Mouse (Mus musculus): ENCODE measurements around the gene Aldh3b2. TPM values are rescaled to one million over a fixed set of nuclear protein-coding genes. Genes with fewer than 3 reads are reported as not detected.
"Not testable (repeated sequence)": the region's sequence is repeated elsewhere in the genome, so short reads cannot be mapped to it uniquely, and the experiment has no call there.

The Aldh3b2 gene
- polyA plus RNA-seq, 1 experiment from 2014 or later = 5.8 TPM

DNA sequence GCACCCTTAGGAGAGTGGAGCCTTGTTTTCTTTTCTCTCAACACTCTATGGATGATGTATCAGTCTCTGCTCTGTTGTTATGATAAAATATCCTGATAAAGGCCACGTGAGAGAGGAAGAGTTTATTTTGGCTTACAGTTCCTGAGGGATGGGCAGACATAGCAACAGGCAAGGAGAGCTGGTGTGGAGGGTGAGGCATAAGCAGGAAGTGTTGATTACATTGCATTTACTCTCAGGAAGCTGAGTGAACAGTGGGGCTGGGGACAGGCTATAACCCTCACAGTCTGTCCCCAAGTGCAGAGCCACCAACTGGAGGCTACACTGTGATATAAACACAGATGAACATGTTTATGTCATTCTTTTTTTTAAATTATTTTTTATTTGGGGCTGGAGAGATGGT is 20.0 kb upstream of the Aldh3b2 start:
- Histone ChIP-seq H3K9me3 (replicated peaks; ENCODE audit: low read length) (no peaks in the 10 kb centered on the region), H3K9ac (ENCODE audit: low read depth, low read length) (no peak overlapping the region), H3K27me3 (ENCODE audit: insufficient read depth, low read length) (no peaks in the 10 kb centered on the region), H3K4me2 (ENCODE audit: low read length) (no peak overlapping the region), H3K4me1 (replicated peaks; ENCODE audit: insufficient read depth, low read length) (no peaks in the 10 kb centered on the region), H3K36me3 (ENCODE audit: insufficient read depth, low read length) (no peaks in the 10 kb centered on the region), H3K4me3 (replicated peaks; ENCODE audit: low read depth, low read length) (no peak overlapping the region), H3K27ac (no peak overlapping the region)
- ATAC-seq (replicated peaks; ENCODE audit: low FRiP score, low read depth) = no peak
- DNase-seq (ENCODE audit: low spot score) = no peak
- TF ChIP-seq CTCF (IDR thresholded peaks at IDR 0.05; ENCODE audit: low read depth) = no peak
- 41% methylated on average over 1 of the region's 1 CpGs for WGBS

DNA sequence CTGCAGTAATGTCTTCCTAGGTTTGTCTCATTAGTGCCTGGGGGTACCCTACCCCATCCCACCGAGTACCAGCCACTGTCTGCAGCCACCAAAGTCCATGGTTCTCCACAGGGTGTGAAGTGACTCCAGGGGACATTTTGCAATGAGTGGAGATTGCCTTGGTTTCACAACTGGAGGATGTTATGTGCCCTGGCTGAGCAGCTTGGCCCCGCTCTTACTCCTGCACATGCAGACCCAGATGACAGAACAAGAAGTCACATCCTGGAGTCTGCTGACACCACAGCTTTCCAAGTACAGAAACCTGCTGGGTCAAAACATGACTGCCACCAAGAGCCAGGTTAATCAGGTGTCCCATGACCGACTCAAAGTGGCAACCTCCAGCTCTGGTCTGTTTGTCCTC is 17.1 kb upstream of the Aldh3b2 start:
- no peak overlapping the region for H3K4me3 ChIP-seq (replicated peaks; ENCODE audit: low read depth, low read length)
- TF ChIP-seq CTCF (IDR thresholded peaks at IDR 0.05; ENCODE audit: low read depth) = no peak
- no peaks in the 10 kb centered on the region for H3K9me3 ChIP-seq (replicated peaks; ENCODE audit: low read length)
- no peak overlapping the region for H3K4me2 ChIP-seq (ENCODE audit: low read length)
- DNase-seq (ENCODE audit: low spot score) (no peak), ATAC-seq (replicated peaks; ENCODE audit: low FRiP score, low read depth) (no peak)
- H3K27ac ChIP-seq = no peak overlapping the region
- no peaks in the 10 kb centered on the region for H3K27me3 ChIP-seq (ENCODE audit: insufficient read depth, low read length)
- 64% methylated on average over 3 of the region's 3 CpGs for WGBS
- H3K9ac ChIP-seq (ENCODE audit: low read depth, low read length) = no peak overlapping the region
- no peaks in the 10 kb centered on the region for H3K36me3 ChIP-seq (ENCODE audit: insufficient read depth, low read length)
- H3K4me1 ChIP-seq (replicated peaks; ENCODE audit: insufficient read depth, low read length) = no peaks in the 10 kb centered on the region

- no peak overlapping the region for H3K27ac ChIP-seq
- no peaks in the 10 kb centered on the region for H3K36me3 ChIP-seq (ENCODE audit: insufficient read depth, low read length)
- ATAC-seq (replicated peaks; ENCODE audit: low FRiP score, low read depth) = no peak
- H3K4me2 ChIP-seq (ENCODE audit: low read length) = no peak overlapping the region
- H3K9ac ChIP-seq (ENCODE audit: low read depth, low read length) = no peak overlapping the region
- no peak overlapping the region for H3K4me3 ChIP-seq (replicated peaks; ENCODE audit: low read depth, low read length)
- WGBS = 41% methylated on average over 4 of the region's 4 CpGs
- no peaks in the 10 kb centered on the region for H3K27me3 ChIP-seq (ENCODE audit: insufficient read depth, low read length)
- no peaks in the 10 kb centered on the region for H3K9me3 ChIP-seq (replicated peaks; ENCODE audit: low read length)
- DNase-seq (ENCODE audit: low spot score) = no peak
- H3K4me1 ChIP-seq (replicated peaks; ENCODE audit: insufficient read depth, low read length) = no peaks in the 10 kb centered on the region
- no peak for TF ChIP-seq CTCF (IDR thresholded peaks at IDR 0.05; ENCODE audit: low read depth)
Measured at GRCm38 (mm10) chr19:3955804-3956203, 16.3 kb upstream of the Aldh3b2 start.

- H3K9ac ChIP-seq (ENCODE audit: low read depth, low read length) = not testable (repeated sequence)
- ATAC-seq (replicated peaks; ENCODE audit: low FRiP score, low read depth) = peak; percentile 37
Measured at GRCm38 (mm10) chr19:3957296-3958036, 14.7 kb upstream of the Aldh3b2 start.

GRCm38 (mm10) chr19:3958470-3958869 is 13.7 kb upstream of the Aldh3b2 start, which contains the start of gene Aldh3b3:
Gene Aldh3b3, plus strand, starts transcription at chr19:3958645.
- H3K36me3 ChIP-seq (ENCODE audit: insufficient read depth, low read length) = no peaks in the 10 kb centered on the region
- 69% methylated on average over 4 of the region's 4 CpGs for WGBS
- H3K27me3 ChIP-seq (ENCODE audit: insufficient read depth, low read length) = no peaks in the 10 kb centered on the region
- no peak for DNase-seq (ENCODE audit: low spot score)
- no peak within 1 kb of the TSS for H3K4me2 ChIP-seq (ENCODE audit: low read length)
- no peak within 1 kb of the TSS for H3K4me3 ChIP-seq (replicated peaks; ENCODE audit: low read depth, low read length)
- ATAC-seq (replicated peaks; ENCODE audit: low FRiP score, low read depth) = no peak
- no peaks in the 10 kb centered on the region for H3K9me3 ChIP-seq (replicated peaks; ENCODE audit: low read length)
- H3K27ac ChIP-seq = no peak within 1 kb of the TSS
- H3K4me1 ChIP-seq (replicated peaks; ENCODE audit: insufficient read depth, low read length) = no peaks in the 10 kb centered on the region
- H3K9ac ChIP-seq (ENCODE audit: low read depth, low read length) = no peak within 1 kb of the TSS
- TF ChIP-seq CTCF (IDR thresholded peaks at IDR 0.05; ENCODE audit: low read depth) = no peak

More at GRCm38 (mm10) chr19:3957296-3958036, 14.7 kb upstream of the Aldh3b2 start:
- not testable (repeated sequence) for H3K4me2 ChIP-seq (ENCODE audit: low read length); H3K4me3 ChIP-seq (replicated peaks; ENCODE audit: low read depth, low read length); H3K36me3 ChIP-seq (ENCODE audit: insufficient read depth, low read length); H3K27ac ChIP-seq; H3K9me3 ChIP-seq (replicated peaks; ENCODE audit: low read length); DNase-seq (ENCODE audit: low spot score); H3K27me3 ChIP-seq (ENCODE audit: insufficient read depth, low read length); H3K4me1 ChIP-seq (replicated peaks; ENCODE audit: insufficient read depth, low read length)
- 58% methylated on average over 5 of the region's 5 CpGs for WGBS

DNA sequence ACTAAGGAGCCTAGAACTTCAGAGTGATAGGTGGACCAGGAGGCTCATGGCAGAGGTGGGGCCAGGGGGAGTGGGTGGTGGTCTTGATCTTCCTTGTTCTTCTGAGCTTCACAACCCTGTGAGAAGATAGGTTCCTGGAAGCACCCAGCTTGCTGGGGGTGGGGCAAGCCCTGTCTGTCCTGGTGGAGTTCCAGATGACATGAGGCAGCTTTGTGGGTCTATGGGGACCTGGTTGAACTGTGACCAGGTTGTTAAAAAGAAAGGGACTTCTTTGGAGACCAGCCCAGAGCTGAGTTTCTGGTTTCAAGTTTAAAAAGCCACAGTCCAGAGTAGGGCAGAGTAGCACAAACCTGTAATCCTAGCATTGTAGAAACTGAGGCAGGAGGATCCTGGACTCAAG is 13.1 kb upstream of the Aldh3b2 start:
- Histone ChIP-seq H3K4me3 (replicated peaks; ENCODE audit: low read depth, low read length) (no peak overlapping the region), H3K27me3 (ENCODE audit: insufficient read depth, low read length) (no peaks in the 10 kb centered on the region), H3K36me3 (ENCODE audit: insufficient read depth, low read length) (no peaks in the 10 kb centered on the region), H3K9ac (ENCODE audit: low read depth, low read length) (no peak overlapping the region), H3K4me2 (ENCODE audit: low read length) (no peak overlapping the region), H3K27ac (no peak overlapping the region), H3K4me1 (replicated peaks; ENCODE audit: insufficient read depth, low read length) (no peaks in the 10 kb centered on the region), H3K9me3 (replicated peaks; ENCODE audit: low read length) (no peaks in the 10 kb centered on the region)
- DNase-seq (ENCODE audit: low spot score) = no peak
- no peak for TF ChIP-seq CTCF (IDR thresholded peaks at IDR 0.05; ENCODE audit: low read depth)
- ATAC-seq (replicated peaks; ENCODE audit: low FRiP score, low read depth) = no peak

GRCm38 (mm10) chr19:3960211-3960610 is 11.9 kb upstream of the Aldh3b2 start:
- no peak for TF ChIP-seq CTCF (IDR thresholded peaks at IDR 0.05; ENCODE audit: low read depth)
- Histone ChIP-seq H3K9ac (ENCODE audit: low read depth, low read length) (no peak overlapping the region), H3K4me3 (replicated peaks; ENCODE audit: low read depth, low read length) (no peak overlapping the region), H3K9me3 (replicated peaks; ENCODE audit: low read length) (no peaks in the 10 kb centered on the region), H3K27me3 (ENCODE audit: insufficient read depth, low read length) (no peaks in the 10 kb centered on the region), H3K36me3 (ENCODE audit: insufficient read depth, low read length) (no peaks in the 10 kb centered on the region), H3K27ac (no peak overlapping the region), H3K4me2 (ENCODE audit: low read length) (no peak overlapping the region), H3K4me1 (replicated peaks; ENCODE audit: insufficient read depth, low read length) (no peaks in the 10 kb centered on the region)
- DNase-seq (ENCODE audit: low spot score) = no peak
- ATAC-seq (replicated peaks; ENCODE audit: low FRiP score, low read depth) = no peak
- WGBS = 81% methylated on average over 5 of the region's 5 CpGs

GRCm38 (mm10) chr19:3961805-3962204 is 10.3 kb upstream of the Aldh3b2 start:
- ATAC-seq (replicated peaks; ENCODE audit: low FRiP score, low read depth); DNase-seq (ENCODE audit: low spot score); H3K27me3 ChIP-seq (ENCODE audit: insufficient read depth, low read length); H3K9ac ChIP-seq (ENCODE audit: low read depth, low read length); H3K4me2 ChIP-seq (ENCODE audit: low read length); H3K9me3 ChIP-seq (replicated peaks; ENCODE audit: low read length); H3K4me3 ChIP-seq (replicated peaks; ENCODE audit: low read depth, low read length); H3K4me1 ChIP-seq (replicated peaks; ENCODE audit: insufficient read depth, low read length); H3K27ac ChIP-seq; H3K36me3 ChIP-seq (ENCODE audit: insufficient read depth, low read length): not testable (repeated sequence)
- WGBS = 74% methylated on average over 6 of the region's 6 CpGs
